Mouse (Mus musculus): Measurements from ENCODE around the gene Cyp2t4. TPM values are rescaled to one million over a fixed set of nuclear protein-coding genes. Genes with fewer than 3 reads are reported as not detected.

Gene Cyp2t4
- polyA plus RNA-seq, 1 experiment from 2014 or later = 0.33 TPM

- no peak overlapping the region for H3K4me3 ChIP-seq (replicated peaks; ENCODE audit: low read length)
- no peak overlapping the region for H3K9ac ChIP-seq (replicated peaks; ENCODE audit: low read depth, low read length)
- H3K36me3 ChIP-seq (ENCODE audit: control insufficient read depth, insufficient read depth) = peaks cover 6% of the 10 kb centered on the region; the same call in 1 of the 2 replicates
- no peak overlapping the region for H3K27ac ChIP-seq (ENCODE audit: low read length)
- no peak for ATAC-seq
- no peak overlapping the region for H3K4me2 ChIP-seq (ENCODE audit: low read length)
- H3K27me3 ChIP-seq (replicated peaks; ENCODE audit: control insufficient read depth, insufficient read depth, low read length) = no peaks in the 10 kb centered on the region
- no peaks in the 10 kb centered on the region for H3K9me3 ChIP-seq (ENCODE audit: control insufficient read depth, low read length)
- WGBS = 94% methylated on average over 8 of the region's 8 CpGs
- no peaks in the 10 kb centered on the region for H3K4me1 ChIP-seq (replicated peaks; ENCODE audit: control insufficient read depth, insufficient read depth, low read length)
Observed at GRCm38 (mm10) chr7:27203730-27204449, 50.4 kb downstream of the Cyp2t4 start.

MicroRNAs within 50 kb of the gene (microRNA counts, 519-probe panel; counts per million panel counts)
- microRNA mmu-miR-1191 = 681 counts per million, percentile 2 among the panel's probes with 10 or more counts

Small RNAs within 50 kb of the gene (microRNA-seq; reads per million reads assigned to microRNA genes)
- gene Mir1191 (3.1 reads per million, percentile 12 among the genes with 10 or more reads in this experiment), gene Mir3101 (1.0 reads per million)

Other genes with a start within 250 kb of the Cyp2t4 start
- gene Cyp2a22, start 214.3 kb upstream of the Cyp2t4 start, polyA plus RNA-seq (2015; fragmentation: Nextera tagmentation; extraction: Ambion mirVana) = not detected in 2 replicates
- gene Cyp2a12, start 124.6 kb upstream of the Cyp2t4 start, polyA plus RNA-seq (2015; fragmentation: Nextera tagmentation; extraction: Ambion mirVana) = not detected in 2 replicates
- 0.93 TPM in 1 of 2 replicates, not detected in the other for gene Cyp2f2, start 33.8 kb upstream of the Cyp2t4 start, polyA plus RNA-seq (2015; fragmentation: Nextera tagmentation; extraction: Ambion mirVana)
- 93.4 and 100 TPM in 2 replicates for gene Egln2, start 13.1 kb downstream of the Cyp2t4 start, polyA plus RNA-seq (2015; fragmentation: Nextera tagmentation; extraction: Ambion mirVana)
- 80.8 and 88.3 TPM in 2 replicates for gene Rab4b, start 25.2 kb downstream of the Cyp2t4 start, polyA plus RNA-seq (2015; fragmentation: Nextera tagmentation; extraction: Ambion mirVana)
- gene Gm21983, start 27.4 kb downstream of the Cyp2t4 start, polyA plus RNA-seq (2015; fragmentation: Nextera tagmentation; extraction: Ambion mirVana) = 0.78 TPM in 1 of 2 replicates, not detected in the other
- gene Mia, start 27.4 kb downstream of the Cyp2t4 start, polyA plus RNA-seq (2015; fragmentation: Nextera tagmentation; extraction: Ambion mirVana) = 8.3 and 10.4 TPM in 2 replicates
- gene BC024978, start 42.1 kb downstream of the Cyp2t4 start, polyA plus RNA-seq (2015; fragmentation: Nextera tagmentation; extraction: Ambion mirVana) = 3.6 and 5.1 TPM in 2 replicates
- gene Snrpa, start 42.6 kb downstream of the Cyp2t4 start, polyA plus RNA-seq (2015; fragmentation: Nextera tagmentation; extraction: Ambion mirVana) = 227 and 232 TPM in 2 replicates
- 6.2 and 6.4 TPM in 2 replicates for gene Itpkc, start 74.9 kb downstream of the Cyp2t4 start, polyA plus RNA-seq (2015; fragmentation: Nextera tagmentation; extraction: Ambion mirVana)
- gene Coq8b, start 79.3 kb downstream of the Cyp2t4 start, polyA plus RNA-seq (2015; fragmentation: Nextera tagmentation; extraction: Ambion mirVana) = 26.3 and 27.2 TPM in 2 replicates
- gene Numbl, start 104.7 kb downstream of the Cyp2t4 start, polyA plus RNA-seq (2015; fragmentation: Nextera tagmentation; extraction: Ambion mirVana) = 42.2 and 43.3 TPM in 2 replicates
- 13.3 and 18.2 TPM in 2 replicates for gene Ltbp4, start 184.0 kb downstream of the Cyp2t4 start, polyA plus RNA-seq (2015; fragmentation: Nextera tagmentation; extraction: Ambion mirVana)
- 88.1 and 95.5 TPM in 2 replicates for gene Shkbp1, start 202.3 kb downstream of the Cyp2t4 start, polyA plus RNA-seq (2015; fragmentation: Nextera tagmentation; extraction: Ambion mirVana)
- gene Gm20479, start 203.7 kb downstream of the Cyp2t4 start, polyA plus RNA-seq (2015; fragmentation: Nextera tagmentation; extraction: Ambion mirVana) = not detected in 2 replicates

Data from forebrain, embryonic 16.5 days (tissue).